Mouse (Mus musculus): ENCODE measurements around the gene Llph.

Llph gene

DNA sequence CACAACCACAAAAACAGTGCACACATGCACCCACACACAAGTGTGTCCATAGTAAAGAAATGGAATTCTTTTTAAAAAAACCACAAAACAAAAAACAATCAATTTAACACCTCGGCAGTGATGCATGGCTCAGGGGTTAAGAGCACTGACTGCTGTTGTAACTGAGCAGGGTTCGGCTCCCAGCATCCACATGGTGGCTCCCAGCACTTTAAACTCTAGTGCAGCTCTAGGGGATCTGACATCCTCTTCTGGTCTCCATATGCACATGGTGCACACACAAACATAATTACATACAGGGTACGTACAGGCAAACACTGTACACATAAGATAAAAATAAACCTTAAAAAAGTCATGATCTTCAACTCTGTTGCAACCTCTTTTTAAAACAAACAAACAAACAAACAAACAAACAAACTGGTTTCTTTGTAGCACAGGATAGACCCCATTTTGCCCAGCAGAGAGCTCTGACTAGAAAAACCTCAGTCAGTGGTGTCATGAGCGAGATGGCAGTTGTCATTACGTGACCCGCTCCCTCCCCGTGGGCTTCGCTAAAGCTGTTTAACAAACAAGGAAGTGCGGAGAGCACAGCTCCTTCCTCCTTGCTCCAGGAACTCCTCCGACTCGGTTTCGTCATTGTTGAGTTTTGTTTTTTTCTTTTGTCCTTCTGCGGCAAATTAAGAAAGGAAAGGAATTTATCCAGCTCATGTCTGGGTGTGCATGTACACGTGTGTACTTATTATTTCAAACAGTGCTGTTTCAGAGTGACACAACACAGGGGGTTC, 7.1 kb upstream of the Llph start:
- no peak for DNase-seq (ENCODE audit: low read depth)

DNA sequence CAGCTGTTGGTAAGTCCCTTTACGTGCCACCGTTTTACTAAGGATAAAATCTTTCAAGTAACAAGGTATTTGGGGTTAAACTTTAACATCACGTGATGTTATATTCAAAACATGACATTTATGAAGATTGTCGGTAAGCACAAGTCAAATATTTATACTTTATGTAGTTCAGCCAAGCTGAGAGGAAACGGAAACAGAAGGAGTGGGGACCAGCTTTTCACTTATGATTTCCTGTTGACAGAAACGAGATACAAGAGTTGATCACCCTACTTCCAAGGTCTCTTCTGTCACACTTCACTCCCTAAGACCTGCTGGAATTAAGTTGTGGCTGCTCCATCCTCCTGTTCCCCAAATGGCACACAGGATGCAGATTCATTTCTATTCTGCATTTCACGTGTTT, 6.1 kb upstream of the Llph start:
- DNase-seq (ENCODE audit: low read depth): no peak

DNA sequence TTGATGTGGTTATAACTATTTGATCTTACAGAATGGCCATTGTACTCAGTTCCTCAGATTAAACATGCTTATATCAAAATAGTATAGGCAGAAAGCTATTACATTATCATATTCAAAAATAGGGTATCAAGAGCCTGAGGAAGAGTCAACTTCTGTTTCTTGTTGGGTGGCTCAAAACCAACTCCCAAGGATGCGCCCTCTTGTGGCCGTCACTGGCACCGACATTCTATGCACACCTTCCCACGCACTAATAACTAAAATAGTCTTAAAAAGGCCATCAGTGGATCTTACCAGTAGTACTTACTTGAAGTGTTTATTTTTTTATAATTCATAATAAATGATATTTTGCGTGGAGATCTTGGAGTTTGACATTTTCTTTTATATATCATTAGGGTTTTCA, 4.8 kb downstream of the Llph start:
- no peak for DNase-seq (ENCODE audit: low read depth)

- DNase-seq (ENCODE audit: low read depth): no peak
Measured at GRCm38 (mm10) chr10:120233655-120234367, 6.9 kb downstream of the Llph start.

- DNase-seq (ENCODE audit: low read depth): no peak
Measured at GRCm38 (mm10) chr10:120236855-120237254, 10.0 kb downstream of the Llph start.

- DNase-seq (ENCODE audit: low read depth): no peak
Measured at GRCm38 (mm10) chr10:120238241-120238640, 11.4 kb downstream of the Llph start.

- no peak for DNase-seq (ENCODE audit: low read depth)
Measured at GRCm38 (mm10) chr10:120239476-120239875, 12.6 kb downstream of the Llph start.

DNA sequence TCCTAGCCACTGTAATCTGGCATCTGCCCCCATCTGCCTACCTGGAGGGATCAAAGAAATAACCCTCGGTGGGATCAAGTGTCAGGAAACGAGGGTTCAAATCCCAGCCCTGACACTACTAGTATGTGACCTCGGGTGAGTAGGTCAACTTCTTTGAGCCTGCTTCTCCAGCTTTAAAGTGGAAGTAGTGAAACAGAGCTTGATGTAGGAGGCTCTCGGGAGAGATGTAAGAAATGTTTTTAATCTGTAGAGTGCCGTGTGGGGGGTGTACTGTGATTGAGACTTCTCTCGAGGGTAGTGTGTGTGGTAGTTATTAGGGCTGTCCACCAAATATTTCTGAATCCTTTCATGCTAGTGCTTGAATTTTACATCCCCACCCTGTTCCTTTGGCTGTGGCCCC, 15.6 kb downstream of the Llph start:
- no peak for DNase-seq (ENCODE audit: low read depth)

GRCm38 (mm10) chr10:120245681-120246080, 18.8 kb downstream of the Llph start:
- no peak for DNase-seq (ENCODE audit: low read depth)

- DNase-seq (ENCODE audit: low read depth): no peak
Measured at GRCm38 (mm10) chr10:120246994-120247750, 20.3 kb downstream of the Llph start.

GRCm38 (mm10) chr10:120250911-120251683, 24.2 kb downstream of the Llph start:
- no peak for DNase-seq (ENCODE audit: low read depth)

DNA sequence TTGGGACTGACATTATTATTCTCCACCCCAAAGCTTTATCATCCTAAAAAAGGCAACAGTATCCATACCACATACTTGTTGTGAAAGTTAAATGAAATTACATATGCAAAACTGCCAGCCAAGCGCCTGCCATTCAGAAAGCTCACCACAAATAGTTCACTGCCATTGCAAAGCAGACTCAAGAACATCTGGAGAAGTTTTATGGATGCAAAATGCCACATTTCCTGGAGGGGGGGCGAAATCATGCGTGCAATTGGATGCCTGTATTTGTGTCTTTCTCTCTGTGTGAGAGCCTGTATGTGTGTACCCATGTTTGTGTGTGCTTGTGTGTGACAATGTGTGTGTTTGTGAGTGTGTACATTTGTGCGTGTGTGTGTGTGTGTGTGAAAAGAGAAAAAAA, 24.9 kb downstream of the Llph start:
- no peak for DNase-seq (ENCODE audit: low read depth)

DNA sequence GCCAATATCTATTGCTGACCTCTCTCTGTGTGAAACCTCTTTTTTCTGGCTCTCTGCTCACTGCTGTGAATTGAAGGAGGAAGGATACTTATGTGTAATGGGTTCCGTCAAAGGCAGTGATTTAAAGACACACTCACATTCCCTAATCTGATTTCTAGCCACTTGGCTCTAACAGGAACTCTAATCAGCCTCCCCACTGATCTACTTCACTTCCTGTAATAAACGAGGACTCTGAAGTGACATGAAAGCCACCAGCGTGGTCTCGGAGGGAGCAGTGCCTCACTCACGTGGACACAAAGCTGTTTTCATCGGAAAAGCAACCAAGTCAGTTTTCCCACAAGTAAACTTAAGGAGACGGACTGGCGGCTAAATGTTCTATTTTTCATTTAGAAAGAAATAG, 25.9 kb downstream of the Llph start:
- DNase-seq (ENCODE audit: low read depth): no peak

DNA sequence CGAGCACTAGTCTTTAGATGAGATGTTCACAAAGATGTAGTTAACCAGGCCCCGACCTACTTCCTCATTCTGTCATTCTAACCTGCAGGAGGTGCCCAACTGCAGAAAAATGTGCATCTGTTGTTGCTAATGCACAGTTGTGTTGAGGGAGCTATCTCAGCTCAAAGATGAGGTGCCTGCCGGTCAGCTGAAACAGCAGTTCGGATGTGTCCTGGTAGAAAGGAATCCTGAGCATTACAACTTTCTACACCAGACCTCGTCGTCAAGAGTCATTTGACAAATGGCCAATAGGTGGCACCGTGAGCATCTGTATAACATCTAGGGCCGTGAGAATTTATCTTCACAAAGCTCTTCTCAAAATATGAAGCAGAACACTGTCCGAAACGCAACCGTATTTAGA, 30.4 kb downstream of the Llph start:
- DNase-seq (ENCODE audit: low read depth): no peak

DNA sequence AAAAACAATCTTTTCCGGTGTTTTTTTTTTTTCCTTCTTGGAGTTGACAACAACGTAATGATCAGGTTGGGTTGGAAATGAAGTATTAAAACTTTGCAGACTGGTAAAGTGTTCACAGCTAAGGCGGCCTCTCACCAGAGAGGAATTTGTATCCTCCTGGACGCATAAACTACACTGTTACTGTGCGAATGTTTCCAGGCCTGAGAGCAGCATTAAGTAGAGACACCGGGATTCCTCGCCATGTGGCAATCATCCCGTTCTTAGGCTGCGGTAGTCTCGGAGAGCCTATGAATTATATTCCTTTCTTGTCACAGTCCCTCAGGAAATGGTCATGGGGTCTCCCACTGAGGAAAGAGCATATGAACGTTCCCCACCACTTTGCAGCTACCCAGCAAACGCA, 40.9 kb downstream of the Llph start:
- DNase-seq (ENCODE audit: low read depth): no peak

- no peak for DNase-seq (ENCODE audit: low read depth)
Measured at GRCm38 (mm10) chr10:120269946-120270345, 43.1 kb downstream of the Llph start.

DNA sequence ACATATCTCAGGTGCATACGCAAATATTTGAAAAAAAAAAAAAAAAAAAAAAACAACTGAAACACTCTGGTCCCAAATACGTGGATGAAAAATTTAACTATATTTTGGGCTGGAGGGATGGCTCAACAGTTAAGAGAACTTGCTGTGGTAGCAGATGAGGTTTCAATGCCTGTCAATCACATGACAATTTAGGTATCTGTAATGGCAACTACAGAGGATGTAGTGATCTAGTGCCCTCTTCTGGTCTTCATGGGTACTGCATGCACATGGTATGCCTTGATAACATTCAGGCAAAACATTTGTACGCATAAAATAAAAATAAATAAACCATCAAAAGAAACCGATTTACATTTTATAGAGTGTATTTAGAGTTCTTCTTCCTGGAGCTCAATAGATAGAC, 43.9 kb downstream of the Llph start:
- DNase-seq (ENCODE audit: low read depth): no peak

DNA sequence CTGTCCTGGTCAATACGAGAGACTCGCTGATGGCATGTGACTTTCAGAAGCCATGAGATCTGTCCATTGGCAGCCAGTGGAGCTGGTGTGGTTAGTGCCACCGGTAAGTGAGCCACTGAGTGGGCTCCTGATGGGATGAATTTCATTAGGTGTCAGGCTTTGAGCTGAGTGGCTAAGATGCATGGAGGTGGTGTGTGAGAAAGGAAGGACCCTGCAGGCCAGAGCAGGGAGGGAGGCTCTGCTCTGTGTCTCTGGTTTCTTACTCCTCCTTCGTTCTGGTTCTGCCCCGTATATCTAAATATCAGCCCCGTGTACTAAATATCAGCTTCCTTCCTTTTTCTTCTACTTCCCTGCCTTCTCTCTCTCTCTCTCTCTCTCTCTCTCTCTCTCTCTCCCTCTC, 44.4 kb downstream of the Llph start:
- no peak for DNase-seq (ENCODE audit: low read depth)

- DNase-seq (ENCODE audit: low read depth): no peak
Measured at GRCm38 (mm10) chr10:120271879-120272269, 45.0 kb downstream of the Llph start.

- no peak for DNase-seq (ENCODE audit: low read depth)
Measured at GRCm38 (mm10) chr10:120272270-120272883, 45.5 kb downstream of the Llph start.

DNA sequence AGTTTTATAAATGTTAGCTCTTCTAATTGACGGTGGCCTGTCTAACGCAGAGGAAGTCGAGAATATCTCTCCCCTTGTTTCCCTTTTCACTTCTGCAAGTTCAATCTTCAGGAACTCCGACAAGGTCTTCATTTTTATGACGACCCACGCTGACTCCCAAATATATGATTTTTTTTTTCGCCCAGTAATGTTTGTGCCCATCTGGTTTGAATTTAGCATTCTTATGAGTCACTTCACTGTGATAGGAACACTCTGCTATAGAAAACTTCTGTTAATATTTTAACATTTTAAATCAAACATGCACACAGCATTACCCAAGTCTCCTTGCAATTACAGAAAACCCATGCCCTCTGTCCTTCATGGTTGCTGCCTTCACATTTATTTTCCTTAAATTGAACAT, 46.5 kb downstream of the Llph start:
- DNase-seq (ENCODE audit: low read depth): no peak
